Mouse (Mus musculus) myocyte (in vitro differentiated cells): ENCODE results near the gene Rgs3. TPM values are rescaled to one million over a fixed set of nuclear protein-coding genes. Genes with fewer than 3 reads are reported as not detected.

Source experiments
- H3K27me3 ChIP-seq: one replicate; pipeline ENCODE4 v1.6.1; 2011; ENCODE audit not compliant: control insufficient read depth, insufficient read depth, insufficient read length
- H3K36me3 ChIP-seq: one replicate; pipeline ENCODE4 v1.6.1; 2011; ENCODE audit not compliant: control insufficient read depth, insufficient read depth
- H3K4me2 ChIP-seq: one replicate; pipeline ENCODE4 v1.6.1; 2011; ENCODE audit warnings: low read depth, control low read depth
- H3K4me3 ChIP-seq: one replicate; pipeline ENCODE4 v1.5.1; 2011; ENCODE audit warnings: mild to moderate bottlenecking, control low read depth, moderate library complexity
- H3K79me2 ChIP-seq: one replicate; pipeline ENCODE4 v1.6.1; 2011; ENCODE audit not compliant: control insufficient read depth, insufficient read depth
- H3ac ChIP-seq: one replicate; pipeline ENCODE4 v1.6.1; 2011; ENCODE audit not compliant: control insufficient read depth, insufficient read length
- CEBPB ChIP-seq: IDR thresholded peaks from 2 replicates; pipeline ENCODE4 v1.6.1; 2011; ENCODE audit warnings: mild to moderate bottlenecking, moderate library complexity; ENCODE audit not compliant: poor library complexity, insufficient read depth, severe bottlenecking
- E2F4 ChIP-seq: IDR thresholded peaks from one replicate; pipeline ENCODE4 v1.6.1; 2011; ENCODE audit warnings: mild to moderate bottlenecking, control low read depth, moderate library complexity; ENCODE audit not compliant: insufficient read depth
- MAX ChIP-seq: IDR thresholded peaks from one replicate; pipeline ENCODE4 v1.6.1; 2011; ENCODE audit warnings: low read depth, mild to moderate bottlenecking, control low read depth
- MYOD1 ChIP-seq, 3 experiments: IDR thresholded peaks; one replicate each; pipeline ENCODE4 v1.6.1; 2011; ENCODE audit warnings: control low read depth in 2 of 3, low read depth in 2 of 3, mild to moderate bottlenecking in 2 of 3, moderate library complexity in 1 of 3; ENCODE audit not compliant: insufficient read length in 2 of 3, control insufficient read depth in 1 of 3
- MYOG ChIP-seq, 3 experiments: IDR thresholded peaks; one replicate each; pipeline ENCODE4 v1.6.1; 2011; ENCODE audit warnings: control low read depth in 2 of 3, low read depth in 2 of 3, mild to moderate bottlenecking in 2 of 3; ENCODE audit not compliant: insufficient read length in 2 of 3, control insufficient read depth in 1 of 3, insufficient read depth in 1 of 3
- POLR2A ChIP-seq: IDR thresholded peaks from one replicate; pipeline ENCODE4 v1.6.1; 2011; ENCODE audit warnings: low read depth, mild to moderate bottlenecking, control low read depth, moderate library complexity; ENCODE audit not compliant: insufficient read length
- POLR2AphosphoS2 ChIP-seq: IDR thresholded peaks from one replicate; pipeline ENCODE4 v1.6.1; 2011; ENCODE audit warnings: low read depth, control low read depth; ENCODE audit not compliant: insufficient read length
- REST ChIP-seq: IDR thresholded peaks from one replicate; pipeline ENCODE4 v1.6.1; 2011; ENCODE audit warnings: mild to moderate bottlenecking, control low read depth, moderate library complexity; ENCODE audit not compliant: insufficient read depth, insufficient read length
- SRF ChIP-seq: IDR thresholded peaks from one replicate; pipeline ENCODE4 v1.6.1; 2011; ENCODE audit warnings: low read depth; ENCODE audit not compliant: control insufficient read depth, insufficient read length
- TCF12 ChIP-seq: IDR thresholded peaks from one replicate; pipeline ENCODE4 v1.6.1; 2011; ENCODE audit warnings: mild to moderate bottlenecking, control low read depth; ENCODE audit not compliant: poor library complexity, insufficient read depth, severe bottlenecking
- TCF3 ChIP-seq: IDR thresholded peaks from one replicate; pipeline ENCODE4 v1.6.1; 2011; ENCODE audit warnings: low read depth, control low read depth; ENCODE audit not compliant: insufficient read length
- USF1 ChIP-seq: IDR thresholded peaks from one replicate; pipeline ENCODE4 v1.6.1; 2011; ENCODE audit warnings: low read depth, mild to moderate bottlenecking, control low read depth, moderate library complexity
- polyA plus RNA-seq: library from polyadenylated mRNA; unstranded; fragments of >200 nt; fragmentation: generic; extraction: Trizol; gene quantifications from one replicate; pipeline ENCODE4 v1.2.1, GENCODE M21; 2012; ENCODE audit warnings: missing spikeins

Rgs3 gene
- polyA plus RNA-seq, 1 experiment: 40.4 TPM

DNA sequence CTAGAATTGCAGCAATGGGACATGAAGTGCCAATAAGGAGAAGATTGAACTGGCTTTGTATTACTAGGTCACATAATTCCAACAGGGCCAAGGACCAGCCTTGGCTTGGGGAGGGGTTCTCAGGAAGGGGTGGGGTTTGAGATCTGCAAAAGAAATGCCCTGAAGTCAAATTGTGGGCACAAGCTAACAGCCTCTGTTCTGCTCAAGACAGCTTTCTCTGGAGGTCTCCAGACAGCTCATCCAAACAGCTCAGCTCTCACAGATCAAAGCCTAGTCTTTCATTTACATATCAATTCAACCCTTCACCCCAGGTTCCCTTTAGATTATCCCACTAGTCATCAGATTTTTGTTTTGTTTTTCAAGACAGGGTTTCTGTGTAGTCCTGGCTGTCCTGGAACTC, 14.8 kb upstream of the Rgs3 start:
- H3K36me3 ChIP-seq: no peaks in the 10 kb centered on the region
- H3K27me3 ChIP-seq: peaks cover 6% of the 10 kb centered on the region
- H3K79me2 ChIP-seq: no peaks in the 10 kb centered on the region
- no peak overlapping the region for H3K4me2 ChIP-seq
- no peak overlapping the region for H3K4me3 ChIP-seq
- no peak for TF ChIP-seq MAX
- no peak for TF ChIP-seq SRF
- no peak for TF ChIP-seq TCF3
- TF ChIP-seq POLR2AphosphoS2: no peak
- no peak for TF ChIP-seq REST
- TF ChIP-seq TCF12: no peak
- no peak for TF ChIP-seq E2F4
- TF ChIP-seq USF1: no peak
- no peak for TF ChIP-seq POLR2A
- no peak overlapping the region for H3ac ChIP-seq

DNA sequence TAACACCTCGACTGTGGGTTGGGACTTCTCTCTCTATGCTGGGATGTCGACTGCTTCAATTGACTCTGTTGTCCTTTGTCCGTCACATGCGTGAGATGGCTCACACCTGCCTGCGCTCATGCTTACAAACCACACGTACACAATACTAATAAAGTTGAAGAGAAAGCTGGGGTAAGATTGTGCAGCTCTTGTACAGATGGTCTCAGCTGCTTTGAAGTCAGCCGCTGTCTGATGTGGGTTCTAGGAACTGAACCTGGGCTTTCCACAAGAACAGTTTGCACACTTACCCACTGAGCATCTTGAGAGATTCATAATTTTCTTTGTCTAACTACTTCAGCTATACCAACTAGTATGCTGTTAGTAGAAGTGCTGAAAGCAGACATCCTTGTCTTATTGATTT, 7.7 kb upstream of the Rgs3 start:
- no peaks in the 10 kb centered on the region for H3K36me3 ChIP-seq
- TF ChIP-seq SRF: no peak
- TF ChIP-seq TCF12: no peak
- no peak for TF ChIP-seq MAX
- TF ChIP-seq E2F4: no peak
- TF ChIP-seq POLR2A: no peak
- no peak for TF ChIP-seq MYOD1 (IDR thresholded peaks at IDR 0.05; ENCODE audit: control insufficient read depth in 1 of 3, insufficient read length in 2 of 3, low read depth in 2 of 3)
- TF ChIP-seq MYOG (IDR thresholded peaks at IDR 0.05; ENCODE audit: control insufficient read depth in 1 of 3, insufficient read depth in 1 of 3, insufficient read length in 2 of 3, low read depth in 2 of 3): no peak
- no peak for TF ChIP-seq TCF3
- TF ChIP-seq REST: no peak
- no peaks in the 10 kb centered on the region for H3K27me3 ChIP-seq
- H3K4me3 ChIP-seq: no peak overlapping the region
- no peaks in the 10 kb centered on the region for H3K79me2 ChIP-seq
- H3K4me2 ChIP-seq: no peak overlapping the region
- H3ac ChIP-seq: no peak overlapping the region

- H3K4me3 ChIP-seq: no peak overlapping the region
- TF ChIP-seq TCF3 (no peak), POLR2A (no peak), SRF (no peak), E2F4 (no peak), POLR2AphosphoS2 (no peak), CEBPB (no peak), MYOD1 (IDR thresholded peaks at IDR 0.05; ENCODE audit: control insufficient read depth in 1 of 3, insufficient read length in 2 of 3, low read depth in 2 of 3) (no peak), USF1 (no peak), MAX (no peak), REST (no peak), MYOG (IDR thresholded peaks at IDR 0.05; ENCODE audit: control insufficient read depth in 1 of 3, insufficient read depth in 1 of 3, insufficient read length in 2 of 3, low read depth in 2 of 3) (no peak), TCF12 (no peak)
- no peaks in the 10 kb centered on the region for H3K79me2 ChIP-seq
- H3K4me2 ChIP-seq: no peak overlapping the region
- H3K36me3 ChIP-seq: no peaks in the 10 kb centered on the region
- H3K27me3 ChIP-seq: no peaks in the 10 kb centered on the region
- no peak overlapping the region for H3ac ChIP-seq
Observed at GRCm38 (mm10) chr4:62557436-62557835, 2.2 kb upstream of the Rgs3 start.

DNA sequence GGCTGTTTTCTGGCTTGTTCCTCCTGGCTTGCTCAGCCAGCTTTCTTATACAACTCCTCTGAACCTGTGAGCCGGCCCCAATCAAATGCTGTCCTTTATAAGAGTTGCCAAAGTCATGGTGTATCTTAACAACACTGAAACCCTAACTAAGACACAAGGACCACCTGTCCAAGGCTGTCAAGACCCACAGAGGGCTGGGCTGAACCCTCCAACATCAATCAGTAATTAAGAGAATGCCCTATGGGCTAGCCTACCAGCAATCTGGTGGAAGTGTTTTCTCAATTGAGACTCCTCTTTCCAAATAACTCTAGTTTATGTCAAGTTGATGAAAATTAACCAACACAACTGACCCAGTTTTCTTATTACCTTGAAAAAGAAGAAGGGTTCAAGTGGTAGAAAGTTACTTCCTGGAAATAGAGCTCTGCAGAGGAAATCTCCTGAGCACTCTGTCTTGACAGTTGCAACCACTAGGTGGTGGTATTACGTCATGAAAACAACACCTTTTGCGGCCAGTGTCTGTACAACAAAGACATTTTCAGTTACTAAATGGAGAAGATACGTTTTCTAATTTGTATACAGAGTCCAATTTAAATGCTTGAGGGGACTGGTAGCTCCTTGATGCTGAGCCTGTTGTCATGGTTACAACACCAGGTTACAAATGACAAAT, 1.4 kb downstream of the Rgs3 start:
- Histone ChIP-seq H3K36me3 (no peaks in the 10 kb centered on the region), H3K4me3 (no peak overlapping the region), H3ac (no peak overlapping the region), H3K79me2 (no peaks in the 10 kb centered on the region), H3K4me2 (peak overlapping the region; percentile 10), H3K27me3 (peaks cover 28% of the 10 kb centered on the region)
- TF ChIP-seq MAX (no peak), MYOG (IDR thresholded peaks at IDR 0.05; ENCODE audit: control insufficient read depth in 1 of 3, insufficient read depth in 1 of 3, insufficient read length in 2 of 3, low read depth in 2 of 3) (no peak), E2F4 (no peak), USF1 (no peak), POLR2A (no peak), REST (no peak), SRF (no peak), TCF12 (no peak)

DNA sequence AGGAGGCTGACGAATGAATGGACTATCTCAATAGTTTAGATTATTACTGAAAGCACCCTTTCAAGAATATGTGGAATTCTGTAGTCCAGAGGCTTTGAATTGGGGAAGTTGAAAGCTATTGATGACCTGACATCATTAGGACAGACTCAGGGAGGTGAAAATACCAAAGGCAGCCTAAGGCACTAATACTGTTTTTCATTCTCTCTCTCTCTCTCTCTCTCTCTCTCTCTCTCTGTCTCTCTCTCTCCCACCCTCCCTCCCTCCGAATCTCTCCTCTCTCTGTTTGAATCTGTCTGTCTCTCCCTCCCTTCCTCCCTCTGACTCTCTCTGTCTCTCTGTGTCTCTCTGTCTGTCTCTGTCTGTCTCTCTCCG, 2.0 kb downstream of the Rgs3 start:
- peak overlapping the region; percentile 10 for H3K4me2 ChIP-seq

More for the DNA sequence above, 2.0 kb downstream of the Rgs3 start:
- TF ChIP-seq MAX (no peak), USF1 (no peak)
- no peaks in the 10 kb centered on the region for H3K79me2 ChIP-seq
- no peak overlapping the region for H3ac ChIP-seq
- H3K4me3 ChIP-seq: no peak overlapping the region
- H3K27me3 ChIP-seq: peaks cover 33% of the 10 kb centered on the region
- no peaks in the 10 kb centered on the region for H3K36me3 ChIP-seq
